In the genomic region with DNA sequence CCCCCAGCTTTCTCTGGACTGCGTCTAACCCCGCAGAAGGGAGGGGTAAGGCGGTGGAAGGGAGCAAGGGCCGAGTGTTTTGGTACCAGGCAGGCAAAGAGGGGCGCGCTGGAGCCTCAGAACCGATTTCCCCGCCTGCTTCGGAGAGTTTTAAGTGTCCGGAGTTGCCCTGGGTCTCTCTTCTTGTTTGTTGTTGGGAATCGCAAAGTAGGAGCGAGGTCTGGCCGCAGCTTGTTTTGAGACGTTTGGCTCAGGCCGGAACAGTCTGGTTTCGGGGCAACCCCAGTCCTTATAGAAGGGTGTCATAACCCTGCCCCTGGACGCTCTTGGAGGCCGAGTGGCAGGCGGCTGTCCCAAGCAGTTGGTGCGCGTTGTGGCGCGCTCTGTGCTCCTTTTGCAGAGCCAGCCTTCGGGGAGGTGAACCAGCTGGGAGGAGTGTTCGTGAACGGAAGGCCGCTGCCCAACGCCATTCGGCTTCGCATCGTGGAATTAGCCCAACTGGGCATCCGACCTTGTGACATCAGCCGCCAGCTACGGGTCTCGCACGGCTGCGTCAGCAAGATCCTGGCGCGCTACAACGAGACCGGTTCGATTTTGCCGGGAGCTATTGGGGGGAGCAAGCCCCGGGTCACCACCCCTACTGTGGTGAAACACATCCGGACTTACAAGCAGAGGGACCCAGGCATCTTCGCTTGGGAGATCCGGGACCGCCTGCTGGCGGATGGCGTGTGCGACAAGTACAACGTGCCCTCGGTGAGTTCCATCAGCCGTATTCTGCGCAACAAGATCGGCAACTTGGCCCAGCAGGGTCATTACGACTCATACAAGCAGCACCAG, we compare ENCODE assay signal across 8 mouse cellular contexts. TPM values are rescaled to one million over a fixed set of nuclear protein-coding genes. Genes with fewer than 3 reads are reported as not detected.
A peak's percentile ranks its signal among the peaks of the same experiment; 100 is the strongest.
DNase-seq lines count a peak whose midpoint lies in the region; ATAC-seq lines count a peak whose summit lies in the region.

No protein-coding gene starts in this region.

- H3K4me2 ChIP-seq in kidney, embryonic 15.5 days: peak overlapping the region; percentile 64
- peak overlapping the region; percentile 60 for H3K4me2 ChIP-seq in limb, embryonic 11.5 days (ENCODE audit: low read depth, severe bottlenecking)
- H3K4me2 ChIP-seq in neural tube, embryonic 15.5 days: peak overlapping the region; percentile 50

- WGBS in kidney, embryonic 15.5 days: under 1% methylated on average over 57 of the region's 57 CpGs
- WGBS in limb, embryonic 11.5 days: under 1% methylated on average over 57 of the region's 57 CpGs
- under 1% methylated on average over 57 of the region's 57 CpGs for WGBS in neural tube, embryonic 15.5 days

- no peaks in the 10 kb centered on the region for H3K36me3 ChIP-seq in kidney, embryonic 15.5 days
- H3K36me3 ChIP-seq in limb, embryonic 11.5 days (ENCODE audit: control insufficient read depth, insufficient read depth, low read length): no peaks in the 10 kb centered on the region
- H3K36me3 ChIP-seq in neural tube, embryonic 15.5 days: no peaks in the 10 kb centered on the region

- peaks cover 44% of the 10 kb centered on the region for H3K4me1 ChIP-seq in kidney, embryonic 15.5 days
- peaks cover 21% of the 10 kb centered on the region for H3K4me1 ChIP-seq in limb, embryonic 11.5 days (ENCODE audit: control insufficient read depth, insufficient read depth, low read length)
- peaks cover 20% of the 10 kb centered on the region for H3K4me1 ChIP-seq in neural tube, embryonic 15.5 days

- H3K9ac ChIP-seq in kidney, embryonic 15.5 days: no peak overlapping the region
- peak overlapping the region; percentile 40; the same call in 1 of the 2 replicates for H3K9ac ChIP-seq in limb, embryonic 11.5 days (ENCODE audit: low read length)
- no peak overlapping the region for H3K9ac ChIP-seq in neural tube, embryonic 15.5 days (replicated peaks)

- no peak for DNase-seq in kidney, postnatal 36 days
- peak; percentile 60 for DNase-seq in embryo, embryonic 9.5 days (ENCODE audit: extremely low spot score)
- DNase-seq in limb, embryonic 11.5 days (ENCODE audit: low spot score): peak; percentile 71
- no peak for DNase-seq in gastrocnemius, adult 18-20 months (ENCODE audit: low spot score)
- DNase-seq in thymus, adult 18-20 months: no peak
- no peak for DNase-seq in urinary bladder, postnatal 25 days (ENCODE audit: low spot score)

- H3K9me3 ChIP-seq in kidney, embryonic 15.5 days (replicated peaks): no peaks in the 10 kb centered on the region
- no peaks in the 10 kb centered on the region for H3K9me3 ChIP-seq in limb, embryonic 11.5 days (ENCODE audit: control insufficient read depth, low read length)
- H3K9me3 ChIP-seq in neural tube, embryonic 15.5 days (replicated peaks): no peaks in the 10 kb centered on the region

- peak; percentile 4; the same call in 1 of the 2 replicates for ATAC-seq in kidney, embryonic 15.5 days (replicated peaks; ENCODE audit: low FRiP score)
- no peak for ATAC-seq in limb, embryonic 11.5 days (ENCODE audit: insufficient number of reproducible peaks, low FRiP score, low TSS enrichment, low read depth)
- ATAC-seq in neural tube, embryonic 15.5 days (ENCODE audit: low FRiP score): peak; percentile 13; the same call in 1 of the 2 replicates

- peak overlapping the region; percentile 36 for H3K4me3 ChIP-seq in kidney, embryonic 15.5 days (replicated peaks)
- H3K4me3 ChIP-seq in limb, embryonic 11.5 days (ENCODE audit: low read depth, low read length): peak overlapping the region; percentile 37
- peak overlapping the region; percentile 24 for H3K4me3 ChIP-seq in neural tube, embryonic 15.5 days (replicated peaks)

- H3K27me3 ChIP-seq in kidney, embryonic 15.5 days: peaks cover 99% of the 10 kb centered on the region
- H3K27me3 ChIP-seq in limb, embryonic 11.5 days (ENCODE audit: control insufficient read depth, insufficient read depth, low read length): peaks cover 83% of the 10 kb centered on the region
- peaks cover 96% of the 10 kb centered on the region for H3K27me3 ChIP-seq in neural tube, embryonic 15.5 days (replicated peaks)

- H3K27ac ChIP-seq in kidney, embryonic 15.5 days: no peak overlapping the region
- H3K27ac ChIP-seq in limb, embryonic 11.5 days (replicated peaks; ENCODE audit: low read depth, low read length): 0 out of 2 replicates have a peak overlapping the region, but pooled peaks have one; percentile 21
- H3K27ac ChIP-seq in neural tube, embryonic 15.5 days (replicated peaks): no peak overlapping the region

RNA-seq across cellular contexts. Expression of gene Pax9, which starts 4.8 kb away (rescaled TPM):
- 0.13 and 0.14 TPM in 2 replicates for polyA plus RNA-seq in kidney, embryonic 15.5 days (2015; fragmentation: Nextera tagmentation; extraction: Ambion mirVana)
- 3.1 and 3.8 TPM in 2 replicates for polyA plus RNA-seq in limb, embryonic 11.5 days (2014; fragmentation: Nextera tagmentation; extraction: Ambion mirVana)
- polyA plus RNA-seq in neural tube, embryonic 15.5 days (2015; fragmentation: Nextera tagmentation; extraction: Ambion mirVana): 0.35 and 3.5 TPM in 2 replicates
- under 1 TPM in 1 of 2 experiments, not detected in 1; 0.11 TPM for total RNA-seq in gastrocnemius, adult 18-20 months (2021)

Comparison
In these comparisons a context has a peak if more than half of its experiments do, and no peak if none do; other contexts are left out.
1. DNase-seq: peak in embryo, embryonic 9.5 days (single experiment) and limb, embryonic 11.5 days (single experiment); none in kidney, postnatal 36 days (0 of 2), gastrocnemius, adult 18-20 months (single experiment), thymus, adult 18-20 months (0 of 2) and urinary bladder, postnatal 25 days (single experiment).
2. Peak in every context shown above with its lines, with median percentiles within 50 percentile points of each other: H3K4me2 ChIP-seq and H3K4me3 ChIP-seq.